Mouse (Mus musculus) stomach, postnatal 0 days (tissue): ENCODE data around the gene Cdh8.

ENCODE experiments used
- CTCF ChIP-seq: IDR thresholded peaks from 2 replicates; pipeline ENCODE4 v1.5.1; 2016; ENCODE audit warnings: antibody characterized with exemption, low read depth, mild to moderate bottlenecking, moderate library complexity
- EP300 ChIP-seq: optimal IDR thresholded peaks from 2 replicates; pipeline ENCODE3; 2016; ENCODE audit warnings: antibody characterized with exemption

- no peak for TF ChIP-seq CTCF
- TF ChIP-seq EP300, result no peak
These were observed 2.3 kb downstream of the Cdh8 start for GRCm38 (mm10) chr8:99413877-99414482.
